Mouse (Mus musculus) monocyte, adult 5-6 weeks (primary cell): ENCODE measurements around the gene Fads6. TPM values are rescaled to one million over a fixed set of nuclear protein-coding genes. Genes with fewer than 3 reads are reported as not detected.

Experiments used
- ATAC-seq: fragments of 153-309, 156-312 bp; replicated peaks from 2 replicates; pipeline ENCODE4 v1.8.0; 2017; ENCODE audit warnings: mild to moderate bottlenecking; ENCODE audit not compliant: low TSS enrichment, insufficient number of reproducible peaks, severe bottlenecking, poor library complexity, low FRiP score
- total RNA-seq: library from RNA; stranded (forward); fragments of 200-1000, 200-491, 200-594 nt; gene quantifications from 3 replicates; pipeline ENCODE4 v1.2.3, GENCODE M21; 2017

Gene Fads6
- 0.11 to 0.78 TPM (median 0.38 TPM) in 3 replicates for total RNA-seq

DNA sequence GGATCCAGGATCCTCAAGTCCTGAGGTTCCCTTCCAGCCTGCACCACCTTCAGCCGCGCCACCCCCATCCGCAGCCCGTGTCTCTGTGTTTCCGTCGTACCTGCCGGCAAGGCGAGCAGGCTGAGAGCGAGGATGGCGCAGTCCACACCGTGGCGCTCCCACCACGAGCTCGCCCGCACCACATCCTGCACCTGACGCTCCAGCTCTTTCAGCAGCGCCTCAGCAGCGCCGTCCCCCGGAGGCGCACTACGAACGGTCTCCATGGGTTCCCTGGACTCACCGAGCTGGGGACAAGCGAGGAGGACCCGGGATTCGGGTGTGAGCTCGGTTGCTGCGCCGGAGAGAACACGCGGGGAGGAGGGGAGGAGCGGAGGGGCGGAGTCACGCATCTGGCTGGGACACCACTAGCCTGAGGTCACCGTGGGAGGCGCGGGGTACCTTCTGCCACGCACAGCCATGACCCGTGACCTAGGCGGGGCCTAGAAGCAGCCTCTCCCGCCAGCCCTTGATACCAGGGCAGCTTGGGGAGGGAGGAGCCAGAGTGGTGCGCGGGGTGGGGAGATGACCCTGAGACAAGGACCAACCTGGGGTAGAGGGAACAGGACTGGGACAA is at the start of gene Fads6:
Gene Fads6, minus strand, starts transcription at position 450 of the 613 bp plus-strand sequence.
- peak; percentile 38 for ATAC-seq

DNA sequence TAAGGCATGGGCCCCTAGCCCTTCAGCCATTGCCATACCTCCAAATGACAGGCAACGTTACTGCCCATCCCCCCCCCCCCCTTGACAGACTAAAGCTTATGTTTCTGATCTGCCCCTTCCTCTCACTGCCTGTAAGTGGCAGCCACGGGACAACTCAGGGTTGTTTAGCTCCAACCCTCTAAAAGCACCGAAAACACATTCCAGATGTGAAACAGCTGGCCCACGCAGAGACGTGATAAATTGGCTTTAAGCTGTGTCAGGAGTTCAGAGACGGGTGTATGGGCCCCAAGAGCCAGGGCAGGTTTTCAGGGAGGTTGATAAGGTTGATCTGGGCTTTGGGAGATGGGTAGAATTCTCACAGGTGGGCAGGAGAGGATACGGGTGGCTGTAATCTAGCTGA is 48.1 kb upstream of the Fads6 start:
- no peak for ATAC-seq

DNA sequence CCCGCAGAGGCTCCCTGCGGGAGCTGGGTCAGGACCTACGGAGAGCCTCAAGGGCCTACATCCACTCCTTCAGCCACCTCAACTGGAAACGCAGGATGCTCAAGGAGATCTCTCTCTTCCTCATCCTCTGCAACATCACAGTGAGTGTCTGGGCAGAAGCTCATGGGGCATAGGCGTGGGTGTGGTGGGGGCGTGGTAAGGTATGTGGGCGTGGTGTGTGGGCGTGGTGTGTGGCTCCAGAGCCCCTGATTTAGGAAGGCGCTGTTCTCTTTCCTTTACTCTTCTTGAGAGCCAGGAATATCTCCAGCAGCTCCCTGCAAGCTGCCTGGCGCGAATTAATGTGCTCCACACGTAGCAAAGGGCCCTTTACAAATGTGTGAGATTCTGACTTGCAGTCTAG is 47.5 kb upstream of the Fads6 start:
- no peak for ATAC-seq

DNA sequence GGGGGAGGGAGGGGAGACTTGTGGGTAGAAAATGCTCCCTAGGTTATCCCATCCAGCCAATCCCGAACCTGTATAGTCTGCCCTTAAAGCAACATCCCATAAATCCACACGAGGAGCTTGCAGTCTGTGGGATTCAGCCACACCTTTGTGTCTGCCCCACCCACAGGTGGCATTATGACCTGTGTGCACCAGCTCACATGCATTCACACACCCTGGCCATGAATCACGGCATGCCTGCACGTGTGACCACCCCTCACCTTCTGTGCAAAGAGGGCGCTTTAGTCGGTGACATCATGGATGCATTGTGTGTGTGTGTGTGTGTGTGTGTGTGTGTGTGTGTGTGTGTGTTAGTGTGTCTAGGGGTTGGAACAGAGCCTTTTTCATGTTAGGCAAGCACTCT is 44.4 kb upstream of the Fads6 start:
- ATAC-seq: no peak

DNA sequence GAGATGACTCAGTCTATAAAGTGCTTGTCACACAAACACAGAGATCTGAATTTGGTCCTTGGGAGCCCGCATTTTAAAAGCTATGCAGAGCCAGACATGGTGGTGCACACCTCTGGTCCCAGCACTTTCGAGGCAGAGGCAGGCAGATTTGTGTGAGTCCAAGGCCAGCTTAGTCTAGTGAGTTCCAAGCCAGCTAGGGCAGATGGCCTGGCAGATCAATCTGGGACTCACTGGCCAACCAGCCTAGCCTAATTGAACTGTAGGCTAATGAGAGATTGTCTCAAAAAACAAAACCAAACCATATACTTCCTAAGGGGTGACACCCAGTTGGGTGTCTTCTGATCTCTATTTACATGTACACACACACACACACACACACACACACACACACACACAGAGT is 43.8 kb upstream of the Fads6 start:
- no peak for ATAC-seq

DNA sequence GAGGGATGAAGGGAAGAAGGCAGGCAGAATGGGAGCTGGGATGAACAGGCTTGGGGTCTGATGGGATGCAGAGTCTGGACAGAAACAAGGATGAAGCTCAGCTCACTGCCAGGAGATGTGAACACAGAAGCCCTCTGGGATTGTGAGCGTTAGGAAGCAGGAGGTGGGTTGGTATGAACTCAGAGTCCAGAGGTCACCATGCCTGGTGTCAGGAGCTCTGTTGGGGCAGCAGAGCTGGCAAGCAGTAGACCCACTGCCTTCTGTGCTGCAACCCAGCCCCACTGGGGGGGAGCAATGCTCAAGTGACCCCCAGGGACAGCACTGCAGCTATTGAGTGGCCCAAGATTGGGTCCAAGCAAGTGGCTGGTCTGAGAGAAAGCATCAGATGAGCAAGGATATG is 40.4 kb upstream of the Fads6 start:
- no peak for ATAC-seq

DNA sequence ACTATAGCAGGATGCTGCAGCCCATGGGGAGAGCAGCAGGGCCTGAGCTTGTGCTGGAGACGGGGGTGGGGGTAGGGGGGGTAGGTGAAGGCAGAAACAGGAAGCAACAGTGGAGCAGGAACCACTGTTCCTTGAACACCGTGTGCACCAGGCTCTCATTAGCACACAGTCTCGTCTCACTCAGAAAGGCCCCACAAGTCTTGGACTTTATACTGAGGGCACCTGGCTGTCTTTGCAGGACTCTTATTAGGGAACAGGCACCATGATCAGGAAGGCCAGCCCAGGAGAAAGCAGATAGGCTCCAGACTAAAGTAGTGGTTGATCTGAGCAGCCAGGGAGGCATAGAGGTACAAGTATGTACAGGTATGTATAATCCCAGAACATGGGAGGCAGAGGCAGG is 39.9 kb upstream of the Fads6 start:
- no peak for ATAC-seq

DNA sequence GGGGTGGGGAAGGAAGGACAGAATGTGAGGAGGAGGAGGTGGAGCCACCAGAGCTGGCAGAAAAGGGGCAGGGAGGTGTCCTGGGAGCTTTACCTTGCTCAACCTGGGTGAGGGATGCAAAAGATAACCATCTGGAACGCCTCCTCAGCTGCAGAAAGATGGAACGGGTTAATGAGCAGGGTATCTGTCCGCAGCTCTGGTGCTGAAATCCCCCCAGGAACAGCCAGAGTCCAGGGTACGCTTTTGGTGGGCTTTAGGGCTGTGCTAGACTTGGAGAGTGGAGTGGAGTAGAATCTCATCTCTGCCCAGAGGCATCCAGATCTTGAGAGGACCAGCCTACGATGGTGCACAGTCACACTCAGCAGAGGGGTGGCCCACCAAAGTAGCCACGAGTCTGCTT is 38.7 kb upstream of the Fads6 start:
- ATAC-seq: no peak

DNA sequence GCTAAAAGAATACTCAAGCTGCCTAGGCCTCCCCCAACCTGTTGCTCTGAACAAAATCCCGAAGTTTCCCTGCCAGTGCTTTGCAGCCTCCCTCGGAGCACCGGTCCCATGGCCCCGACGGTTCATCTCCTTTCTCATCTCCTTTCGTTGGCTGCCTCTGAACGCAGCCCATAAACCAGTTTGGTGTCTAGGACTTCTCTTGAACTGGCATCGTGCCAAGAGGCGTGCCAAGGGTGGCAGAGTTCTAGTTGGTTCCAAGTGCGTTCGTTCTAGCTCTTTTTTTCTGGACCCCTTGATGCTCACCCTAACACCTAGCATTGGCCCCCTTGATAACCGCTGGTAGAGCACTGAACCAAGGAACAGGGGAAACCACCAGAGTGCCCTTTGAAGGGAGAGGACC is 37.8 kb upstream of the Fads6 start:
- no peak for ATAC-seq

DNA sequence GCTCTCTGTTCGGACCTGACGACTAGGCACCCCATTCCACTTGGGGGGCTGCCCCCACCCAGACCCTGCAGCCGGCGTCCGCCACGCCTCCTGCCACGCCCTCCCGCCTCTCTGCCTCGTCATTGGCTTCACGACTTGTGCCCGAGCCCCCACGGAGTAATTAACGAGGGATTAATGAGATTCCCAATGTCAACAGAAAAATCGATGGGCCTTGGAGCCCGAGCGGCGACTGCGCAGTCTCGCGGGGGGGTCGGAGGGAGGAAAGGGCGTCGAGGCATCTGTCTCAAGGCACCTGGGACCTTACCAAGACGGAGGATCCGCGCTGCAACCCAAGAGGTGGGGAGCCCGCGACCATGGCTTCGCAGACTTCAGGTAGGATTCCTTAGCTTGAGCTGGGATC is 37.1 kb upstream of the Fads6 start, which contains the start of gene Otop3:
Gene Otop3, plus strand, starts transcription at position 201 of the 400 bp plus-strand sequence.
- no peak for ATAC-seq

DNA sequence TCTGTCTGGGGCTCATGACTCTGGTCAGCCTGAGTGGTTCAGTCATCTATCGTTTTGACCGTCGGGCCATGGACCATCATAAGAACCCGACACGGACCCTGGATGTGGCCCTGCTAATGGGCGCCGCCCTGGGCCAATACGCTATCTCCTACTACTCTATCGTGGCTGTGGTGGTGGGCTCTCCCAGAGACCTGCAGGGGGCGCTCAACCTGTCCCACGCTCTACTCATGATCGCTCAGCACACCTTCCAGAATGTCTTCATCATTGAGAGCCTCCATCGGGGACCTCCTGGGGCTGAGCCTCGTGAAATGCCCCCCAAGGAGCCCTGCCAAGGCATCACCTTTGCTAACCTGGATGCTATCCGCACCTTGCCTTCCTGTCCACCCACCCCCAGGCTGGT is 31.9 kb upstream of the Fads6 start:
- ATAC-seq: no peak

DNA sequence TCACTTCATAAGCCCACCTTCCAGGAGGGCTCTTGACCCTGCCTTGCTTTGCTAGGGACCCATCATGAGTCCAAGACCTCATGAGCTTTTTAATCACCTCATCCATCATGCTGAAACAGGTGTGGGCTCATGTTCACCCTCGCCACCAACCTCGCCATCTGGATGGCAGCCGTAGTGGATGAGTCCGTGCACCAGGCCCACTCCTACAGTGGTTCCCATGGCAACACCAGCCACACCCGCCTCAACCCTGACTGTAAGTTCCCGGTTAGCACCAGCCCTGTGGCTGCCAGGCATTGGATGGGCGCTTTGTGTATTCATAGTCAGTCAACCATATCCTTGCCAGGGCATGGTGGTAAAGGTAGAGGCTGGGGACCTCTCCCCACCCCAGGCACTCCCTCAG is 29.3 kb upstream of the Fads6 start:
- no peak for ATAC-seq

DNA sequence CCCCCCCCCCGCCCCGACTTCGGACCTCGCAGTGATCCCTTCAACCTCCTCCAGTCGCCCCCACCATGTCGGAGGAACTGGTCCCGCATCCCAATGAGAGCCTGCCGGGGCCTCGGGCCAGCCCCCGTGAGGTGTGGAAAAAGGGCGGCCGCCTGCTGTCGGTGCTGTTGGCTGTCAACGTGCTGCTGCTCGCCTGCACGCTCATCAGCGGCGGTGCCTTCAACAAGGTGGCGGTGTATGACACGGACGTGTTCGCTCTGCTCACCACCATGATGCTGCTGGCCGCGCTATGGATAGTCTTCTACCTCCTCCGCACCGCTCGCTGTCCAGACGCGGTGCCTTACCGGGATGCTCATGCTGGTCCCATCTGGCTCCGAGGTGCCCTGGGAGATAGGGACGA is 25.9 kb upstream of the Fads6 start:
- ATAC-seq: no peak

DNA sequence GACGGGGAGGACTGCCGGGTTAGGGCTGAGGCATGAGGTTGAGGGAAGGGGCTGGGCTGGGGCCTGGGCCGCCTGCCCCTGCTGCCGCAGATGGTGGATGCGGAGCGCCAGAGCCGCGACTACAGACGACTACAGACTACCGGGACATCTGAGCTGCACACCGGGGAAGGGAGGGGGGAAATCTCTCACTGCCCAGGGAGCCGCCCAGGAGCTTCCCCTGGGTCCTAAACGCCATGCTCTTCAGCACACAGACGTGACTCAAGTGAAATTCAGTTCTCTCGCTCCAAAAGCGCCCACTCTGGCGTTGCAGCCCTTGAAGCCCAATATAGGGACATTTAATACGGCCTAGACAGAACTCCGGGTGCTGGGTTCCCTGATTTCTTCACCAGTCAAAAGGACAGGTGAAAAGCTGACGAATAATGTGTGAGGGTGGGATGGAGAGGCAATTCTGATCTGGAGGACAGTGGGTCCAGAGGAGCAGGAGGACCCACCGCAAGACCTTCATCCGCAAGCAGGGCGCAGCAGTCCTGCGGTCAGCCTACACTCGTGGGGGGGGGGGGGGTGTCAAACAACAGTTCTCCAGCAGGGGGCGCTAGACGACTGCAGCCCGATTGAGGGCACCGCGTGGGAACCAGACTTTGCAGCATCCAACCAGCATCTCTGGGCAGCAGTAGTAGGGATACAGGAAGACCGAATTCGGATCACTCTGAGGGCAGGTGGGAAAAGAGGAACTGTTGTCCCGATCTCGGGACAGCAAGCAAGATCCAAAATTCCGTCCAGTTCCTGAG is 24.6 kb upstream of the Fads6 start, which contains the start of gene Ush1g:
Gene Ush1g, minus strand, starts transcription at position 136 of the 788 bp plus-strand sequence.
- peak; percentile 47 for ATAC-seq

DNA sequence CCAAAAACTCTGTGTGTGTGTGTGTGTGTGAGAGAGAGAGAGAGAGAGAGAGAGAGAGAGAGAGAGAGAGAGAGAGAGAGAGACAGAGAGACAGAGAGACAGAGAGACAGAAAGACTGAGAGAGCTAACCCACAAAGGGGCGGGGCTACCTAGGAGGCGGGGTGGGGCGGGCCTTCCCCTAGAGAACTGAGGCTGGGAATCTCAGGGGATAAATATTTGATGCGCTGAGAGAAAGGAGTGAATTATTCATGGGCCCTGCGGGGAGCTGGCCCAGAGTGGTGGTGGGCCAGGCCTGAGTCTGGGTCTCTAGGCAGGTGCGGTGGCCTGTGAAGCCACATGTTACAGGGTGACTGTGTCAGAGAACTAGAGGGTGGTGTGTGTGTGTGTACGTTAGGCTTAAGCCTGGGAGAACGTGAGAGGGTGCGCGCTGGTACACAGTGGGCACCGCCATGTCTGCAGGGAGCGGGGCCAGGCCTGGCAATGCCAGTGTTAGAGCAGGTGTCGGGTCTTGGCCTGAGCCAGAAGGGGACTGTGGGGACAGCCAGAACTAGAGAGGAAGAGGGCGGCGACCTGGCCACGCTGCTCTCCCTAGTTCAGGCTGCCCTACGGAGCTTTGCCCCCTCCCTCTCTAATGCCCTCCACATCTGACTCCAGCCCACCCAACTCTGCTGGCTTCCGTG is 22.4 kb upstream of the Fads6 start:
- no peak for ATAC-seq

DNA sequence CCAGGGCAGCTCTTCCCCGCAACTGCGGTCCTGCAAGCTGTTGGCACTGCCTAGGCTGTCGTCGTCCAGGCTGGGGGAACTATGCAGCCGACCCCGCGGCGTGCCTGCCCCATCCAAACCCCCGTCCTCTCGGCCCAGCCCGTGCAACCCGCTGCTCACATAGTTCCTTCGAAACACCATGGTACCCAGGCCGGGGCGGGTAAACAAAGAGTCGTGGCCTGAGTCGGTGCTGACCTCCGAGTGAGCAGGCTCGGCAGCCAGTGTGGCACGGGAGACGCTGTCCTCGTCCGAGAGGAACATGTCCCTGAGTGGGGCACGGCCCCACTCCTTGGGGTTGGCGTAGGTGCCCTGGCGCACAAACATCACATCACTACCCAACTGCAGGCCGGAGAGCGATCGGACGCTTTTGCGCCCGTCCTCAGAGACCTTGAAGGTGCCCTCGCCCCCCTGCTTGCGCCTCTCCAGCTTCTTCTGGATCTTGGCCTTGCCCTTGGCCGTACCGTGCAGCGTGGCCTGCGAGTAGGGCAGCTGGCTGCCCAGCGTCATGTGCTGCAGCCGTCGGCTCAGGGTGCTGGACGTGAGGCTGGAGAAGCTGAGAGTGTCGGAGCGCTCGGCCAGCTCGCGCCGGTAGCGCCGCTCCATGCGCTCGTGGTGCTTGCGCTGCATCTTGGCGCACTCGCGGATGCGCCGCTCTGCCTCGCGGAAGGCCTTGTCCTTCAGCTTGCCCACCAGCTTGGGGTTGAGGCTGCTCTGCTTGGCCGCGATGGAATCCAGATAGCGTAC is 21.0 kb upstream of the Fads6 start:
- no peak for ATAC-seq

DNA sequence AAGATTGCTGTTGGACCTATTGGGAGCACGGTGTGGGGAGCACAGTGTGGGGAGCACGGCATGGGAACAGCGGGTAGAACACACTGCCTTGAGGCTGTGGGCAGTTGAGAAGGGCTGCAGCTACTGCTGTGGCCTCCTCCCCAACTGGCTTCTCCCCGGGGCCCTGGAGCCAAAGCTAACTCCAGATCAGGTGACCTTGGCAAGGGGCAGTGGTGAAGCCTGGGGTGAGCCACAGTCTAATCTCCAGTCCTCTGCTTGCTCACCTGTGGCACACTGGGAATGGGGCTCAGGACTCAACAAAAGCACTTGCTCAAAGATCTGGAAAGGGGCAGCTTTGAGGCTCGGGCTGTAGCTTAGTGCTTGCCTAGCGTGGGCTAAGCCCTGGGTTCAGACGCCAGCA is 19.7 kb upstream of the Fads6 start:
- no peak for ATAC-seq

DNA sequence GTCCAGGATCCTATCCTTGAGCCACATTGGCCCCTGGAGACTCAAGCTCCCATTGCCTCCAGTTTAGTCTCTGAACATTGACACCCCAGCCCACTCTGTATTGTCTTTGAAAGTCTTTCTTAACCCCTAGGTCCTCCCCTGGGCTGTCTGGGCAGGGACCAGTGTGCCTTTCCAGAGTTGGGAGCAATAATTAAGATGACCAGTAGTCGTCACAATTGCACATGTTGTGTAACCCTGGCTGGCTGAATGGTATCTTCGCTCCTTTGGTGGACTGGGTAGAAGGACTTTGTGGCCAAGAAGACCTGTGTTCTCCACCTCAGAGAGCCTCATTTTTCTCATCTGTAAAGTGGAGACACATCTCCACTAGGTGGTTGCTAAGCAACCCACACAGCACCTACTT is 16.8 kb upstream of the Fads6 start:
- ATAC-seq: no peak

DNA sequence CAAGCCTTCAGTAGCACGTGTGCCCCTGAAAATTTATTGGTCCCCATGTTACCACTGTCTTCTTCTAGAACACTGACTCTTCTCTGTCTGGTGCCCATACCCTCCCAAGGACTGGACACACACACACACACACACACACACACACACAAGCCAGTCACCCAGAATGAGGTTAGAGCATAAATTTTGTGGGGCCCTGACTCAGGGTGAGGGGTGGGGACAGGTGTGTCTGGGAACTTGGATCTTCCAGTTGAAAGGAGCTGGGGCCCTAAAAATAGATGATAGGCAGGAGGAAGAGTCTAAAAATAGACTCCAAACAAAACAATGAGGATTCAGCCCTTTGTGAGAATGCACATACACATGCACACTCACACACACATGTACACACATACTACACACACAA is 11.3 kb upstream of the Fads6 start:
- ATAC-seq: no peak
